ENCODE assay signal across 33 mouse cellular contexts in the genomic region with DNA sequence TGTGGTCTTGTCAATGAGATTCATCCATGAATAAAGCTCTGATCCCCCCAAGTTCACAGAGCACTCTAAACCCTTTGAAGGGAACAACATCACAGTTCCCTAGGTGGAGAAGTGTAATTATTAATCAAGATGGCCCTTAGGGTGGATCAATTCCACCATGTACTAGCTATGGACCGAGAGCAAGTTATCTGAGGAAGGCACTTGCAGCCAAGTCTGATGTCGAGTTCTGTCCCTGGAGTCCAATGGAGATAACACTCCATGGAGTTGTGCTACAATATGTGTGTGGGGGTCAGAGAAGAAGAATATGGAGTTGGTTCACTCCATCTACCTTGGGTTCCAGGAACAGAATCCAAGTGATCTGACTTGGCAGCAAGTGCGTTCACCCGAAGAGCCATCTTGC. TPM values are rescaled to one million over a fixed set of nuclear protein-coding genes. Genes with fewer than 3 reads are reported as not detected.
"Had no signal": no experiment of that assay in that cellular context is flagged by ENCODE, and none has a peak within 500 bp of the region (broad histone marks: within the 10 kb centered on the region; RNA-seq: fewer than 3 reads in every experiment).

No protein-coding gene starts in this region.

- H3K36me3 ChIP-seq: hindbrain, embryonic 13.5 days; hindbrain, embryonic 15.5 days had no signal

- H3K4me2 ChIP-seq: heart, embryonic 11.5 days; heart, embryonic 13.5 days; heart, embryonic 15.5 days; hindbrain, embryonic 13.5 days; hindbrain, embryonic 15.5 days; kidney, embryonic 15.5 days; limb, embryonic 12.5 days had no signal

- H3K4me3 ChIP-seq: gastrocnemius, adult 2 months; heart, adult 2 months; heart, embryonic 13.5 days; heart, embryonic 15.5 days; hindbrain, embryonic 10.5 days; hindbrain, embryonic 13.5 days; hindbrain, embryonic 15.5 days; kidney, embryonic 15.5 days; left cerebral cortex, adult 2 months; limb, embryonic 10.5 days; limb, embryonic 12.5 days had no signal

- DNase-seq: gastrocnemius, adult 2 months; gastrocnemius, postnatal 10 days; gastrocnemius, postnatal 25 days; heart, adult 2 months; heart, postnatal 14 days; heart, postnatal 4 days; kidney, adult 11 months; kidney, adult 2 months; kidney, adult 9 months; kidney, postnatal 14 days; kidney, postnatal 36 days had no signal

- H3K4me1 ChIP-seq: heart, embryonic 13.5 days; heart, embryonic 15.5 days; hindbrain, embryonic 10.5 days; hindbrain, embryonic 13.5 days; hindbrain, embryonic 15.5 days; kidney, embryonic 15.5 days; limb, embryonic 12.5 days had no signal

- H3K27me3 ChIP-seq: heart, embryonic 13.5 days; heart, embryonic 15.5 days; hindbrain, embryonic 13.5 days; hindbrain, embryonic 15.5 days; kidney, embryonic 15.5 days; limb, embryonic 12.5 days had no signal

- H3K9me3 ChIP-seq: heart, embryonic 13.5 days; heart, embryonic 15.5 days; hindbrain, embryonic 10.5 days; hindbrain, embryonic 13.5 days; hindbrain, embryonic 15.5 days; kidney, embryonic 15.5 days; limb, embryonic 10.5 days; limb, embryonic 12.5 days had no signal

- ATAC-seq: forebrain, embryonic 16.5 days; hindbrain, postnatal 0 days; intestine, embryonic 16.5 days had no signal

- H3K27ac ChIP-seq: gastrocnemius, adult 2 months; heart, adult 2 months; heart, embryonic 13.5 days; heart, embryonic 15.5 days; hindbrain, embryonic 10.5 days; hindbrain, embryonic 13.5 days; hindbrain, embryonic 15.5 days; hindbrain, postnatal 0 days; kidney, embryonic 15.5 days; kidney, postnatal 0 days; left cerebral cortex, adult 2 months; limb, embryonic 10.5 days; limb, embryonic 12.5 days had no signal

- H3K9ac ChIP-seq: heart, embryonic 13.5 days; heart, embryonic 15.5 days; hindbrain, embryonic 13.5 days; hindbrain, embryonic 15.5 days; kidney, embryonic 15.5 days; limb, embryonic 12.5 days had no signal

RNA-seq across cellular contexts. Expression of a gene that starts 4.3 kb away (rescaled TPM):
- total RNA-seq: gastrocnemius, adult 2 months; gastrocnemius, postnatal 25 days; gastrocnemius, postnatal 4 days; granulocyte monocyte progenitor cell, adult 5-6 weeks; heart, adult 2 months; heart, postnatal 14 days; hindbrain, postnatal 0 days; layer of hippocampus, adult 8-10 months; layer of hippocampus, postnatal 25 days; left cerebral cortex, adult 2 months; left cerebral cortex, postnatal 14 days had no signal
- polyA plus RNA-seq: forebrain, embryonic 16.5 days; frontal cortex, adult 2 months; heart, adult 2 months; heart, embryonic 11.5 days; heart, embryonic 13.5 days; heart, embryonic 15.5 days; heart, postnatal 0 days; hindbrain, embryonic 10.5 days; hindbrain, embryonic 13.5 days; hindbrain, embryonic 15.5 days; intestine, embryonic 14.5 days; intestine, embryonic 16.5 days; kidney, embryonic 15.5 days; kidney, postnatal 0 days; limb, embryonic 10.5 days; limb, embryonic 12.5 days had no signal
